Mouse (Mus musculus) lung, embryonic 16.5 days (tissue): Measurements from ENCODE around the gene Spag9. TPM values are rescaled to one million over a fixed set of nuclear protein-coding genes. Genes with fewer than 3 reads are reported as not detected.
"Not testable (repeated sequence)": the region's sequence is repeated elsewhere in the genome, so short reads cannot be mapped to it uniquely, and the experiment has no call there.

Experiments
- ATAC-seq: fragments of 200-750 bp; cut with Nextera tagmentation; 2 replicates; pipeline ENCODE4 v1.8.0; 2017; ENCODE audit warnings: low read depth, mild to moderate bottlenecking, moderate library complexity
- H3K27ac ChIP-seq: fragments of 300-500 bp; sonication (generic); 2 replicates; pipeline ENCODE4 v1.5.1; 2014; ENCODE audit warnings: mild to moderate bottlenecking, control low read depth, low read length
- H3K27me3 ChIP-seq: fragments of 300-500 bp; sonication (generic); 2 replicates; pipeline ENCODE4 v1.6.1; 2014; ENCODE audit warnings: low read depth, low read length, mixed read lengths; ENCODE audit not compliant: control insufficient read depth, insufficient read depth
- H3K36me3 ChIP-seq: fragments of 300-500 bp; sonication (generic); 2 replicates; pipeline ENCODE4 v1.6.1; 2014; ENCODE audit warnings: low read length; ENCODE audit not compliant: control insufficient read depth, insufficient read depth
- H3K4me1 ChIP-seq: fragments of 300-500 bp; sonication (generic); replicated peaks from 2 replicates; pipeline ENCODE4 v1.6.1; 2014; ENCODE audit warnings: low read length, mixed read lengths; ENCODE audit not compliant: control insufficient read depth, insufficient read depth
- H3K4me2 ChIP-seq: fragments of 300-500 bp; sonication (generic); 2 replicates; pipeline ENCODE4 v1.6.1; 2014; ENCODE audit warnings: low read depth, low read length, control low read depth
- H3K4me3 ChIP-seq: fragments of 300-500 bp; sonication (generic); 2 replicates; pipeline ENCODE4 v1.5.1; 2014; ENCODE audit warnings: mild to moderate bottlenecking, low read length, control low read depth
- H3K9ac ChIP-seq: fragments of 300-500 bp; sonication (generic); 2 replicates; pipeline ENCODE4 v1.6.1; 2014; ENCODE audit warnings: low read length, control low read depth
- H3K9me3 ChIP-seq: fragments of 300-500 bp; sonication (generic); 2 replicates; pipeline ENCODE4 v1.6.1; 2016; ENCODE audit warnings: low read length; ENCODE audit not compliant: control insufficient read depth
- WGBS: fragments of 180-500 bp; shearing (Covaris S2); extraction: QIAGEN DNeasy Blood & Tissue Kit; methylation state at CpG from one replicate; pipeline ENCODE4 v1.1.7; 2014; 5-methylcytosine and 5-hydroxymethylcytosine counted together
- polyA plus RNA-seq: library from polyadenylated mRNA; unstranded; fragments of >200 nt; fragmentation: Nextera tagmentation; extraction: Ambion mirVana; gene quantifications from 2 replicates; pipeline ENCODE4 v1.2.1, GENCODE M21; 2015

Gene Spag9
- polyA plus RNA-seq, 1 experiment from 2014 or later, result 36.2 TPM

GRCm38 (mm10) chr11:94032971-94033370, 37.1 kb downstream of the Spag9 start:
- WGBS, result 36% methylated on average over 2 of the region's 2 CpGs
- no peaks in the 10 kb centered on the region for H3K36me3 ChIP-seq
- ATAC-seq, result no peak
- H3K4me2 ChIP-seq, result no peak overlapping the region
- H3K27ac ChIP-seq, result no peak overlapping the region
- H3K4me1 ChIP-seq, result no peaks in the 10 kb centered on the region
- no peak overlapping the region for H3K4me3 ChIP-seq
- H3K27me3 ChIP-seq, result no peaks in the 10 kb centered on the region
- H3K9ac ChIP-seq, result no peak overlapping the region
- H3K9me3 ChIP-seq, result no peaks in the 10 kb centered on the region

- H3K9ac ChIP-seq, result no peak overlapping the region
- no peaks in the 10 kb centered on the region for H3K36me3 ChIP-seq
- peak; percentile 17; the same call in 1 of the 2 replicates for ATAC-seq
- 15% methylated on average over 2 of the region's 2 CpGs for WGBS
- no peaks in the 10 kb centered on the region for H3K4me1 ChIP-seq
- H3K27me3 ChIP-seq, result no peaks in the 10 kb centered on the region
- H3K27ac ChIP-seq, result no peak overlapping the region
- H3K4me2 ChIP-seq, result no peak overlapping the region
- H3K4me3 ChIP-seq, result no peak overlapping the region
- no peaks in the 10 kb centered on the region for H3K9me3 ChIP-seq
These were observed 40.1 kb downstream of the Spag9 start for GRCm38 (mm10) chr11:94035974-94036373.

GRCm38 (mm10) chr11:94041475-94041874, 45.6 kb downstream of the Spag9 start:
- no peak overlapping the region for H3K4me3 ChIP-seq
- no peaks in the 10 kb centered on the region for H3K36me3 ChIP-seq
- H3K4me1 ChIP-seq, result peaks cover 2% of the 10 kb centered on the region
- H3K27me3 ChIP-seq, result no peaks in the 10 kb centered on the region
- no peak overlapping the region for H3K27ac ChIP-seq
- no peak overlapping the region for H3K9ac ChIP-seq
- H3K4me2 ChIP-seq, result no peak overlapping the region
- WGBS, result 75% methylated on average over 1 of the region's 1 CpGs
- no peak for ATAC-seq
- no peaks in the 10 kb centered on the region for H3K9me3 ChIP-seq

GRCm38 (mm10) chr11:94042301-94042700, 46.4 kb downstream of the Spag9 start:
- WGBS, result 75% methylated on average over 1 of the region's 1 CpGs
- H3K36me3 ChIP-seq, result not testable (repeated sequence)

GRCm38 (mm10) chr11:94043998-94044985, 48.4 kb downstream of the Spag9 start:
- WGBS, result 5% methylated on average over 22 of the region's 22 CpGs
- peak overlapping the region; percentile 50 for H3K9ac ChIP-seq

More at GRCm38 (mm10) chr11:94042301-94042700, 46.4 kb downstream of the Spag9 start:
- H3K4me3 ChIP-seq, H3K9me3 ChIP-seq, H3K4me1 ChIP-seq, H3K27ac ChIP-seq, H3K9ac ChIP-seq, H3K4me2 ChIP-seq, H3K27me3 ChIP-seq, ATAC-seq: not testable (repeated sequence)

GRCm38 (mm10) chr11:94045016-94045415, 49.1 kb downstream of the Spag9 start:
- Histone ChIP-seq H3K4me1 (peaks cover 2% of the 10 kb centered on the region), H3K9me3 (no peaks in the 10 kb centered on the region), H3K27me3 (no peaks in the 10 kb centered on the region), H3K36me3 (peaks cover 5% of the 10 kb centered on the region; the same call in 1 of the 2 replicates), H3K27ac (no peak overlapping the region), H3K9ac (no peak overlapping the region), H3K4me3 (0 out of 2 replicates have a peak overlapping the region, but pooled peaks have one; percentile 11), H3K4me2 (peak overlapping the region; percentile 35)
- 21% methylated on average over 4 of the region's 4 CpGs for WGBS
- no peak for ATAC-seq

More at GRCm38 (mm10) chr11:94043998-94044985, 48.4 kb downstream of the Spag9 start:
- H3K4me1 ChIP-seq, result peaks cover 2% of the 10 kb centered on the region
- H3K27ac ChIP-seq, result peak overlapping the region; percentile 0; the same call in 1 of the 2 replicates
- no peaks in the 10 kb centered on the region for H3K36me3 ChIP-seq
- peak overlapping the region; percentile 59 for H3K4me2 ChIP-seq
- peak; percentile 95 for ATAC-seq
- H3K9me3 ChIP-seq, result no peaks in the 10 kb centered on the region
- no peaks in the 10 kb centered on the region for H3K27me3 ChIP-seq
- H3K4me3 ChIP-seq, result peak overlapping the region; percentile 46

GRCm38 (mm10) chr11:94047288-94047687, 51.4 kb downstream of the Spag9 start:
- Histone ChIP-seq H3K4me2 (no peak overlapping the region), H3K36me3 (peaks cover 5% of the 10 kb centered on the region; the same call in 1 of the 2 replicates), H3K4me1 (peaks cover 2% of the 10 kb centered on the region), H3K27me3 (no peaks in the 10 kb centered on the region), H3K27ac (no peak overlapping the region), H3K9me3 (no peaks in the 10 kb centered on the region), H3K9ac (no peak overlapping the region), H3K4me3 (no peak overlapping the region)
- no peak for ATAC-seq
- WGBS, result 62% methylated on average over 2 of the region's 2 CpGs

GRCm38 (mm10) chr11:94054176-94054575, 58.3 kb downstream of the Spag9 start:
- Histone ChIP-seq H3K4me3 (no peak overlapping the region), H3K4me1 (no peaks in the 10 kb centered on the region), H3K9ac (no peak overlapping the region), H3K4me2 (no peak overlapping the region), H3K27me3 (no peaks in the 10 kb centered on the region), H3K27ac (no peak overlapping the region), H3K36me3 (peaks cover 5% of the 10 kb centered on the region; the same call in 1 of the 2 replicates), H3K9me3 (no peaks in the 10 kb centered on the region)
- no peak for ATAC-seq
- WGBS, result 77% methylated on average over 3 of the region's 3 CpGs

- 86% methylated on average over 3 of the region's 3 CpGs for WGBS
- H3K27me3 ChIP-seq, result no peaks in the 10 kb centered on the region
- no peak overlapping the region for H3K27ac ChIP-seq
- H3K9ac ChIP-seq, result no peak overlapping the region
- no peak overlapping the region for H3K4me2 ChIP-seq
- H3K36me3 ChIP-seq, result no peaks in the 10 kb centered on the region
- H3K9me3 ChIP-seq, result no peaks in the 10 kb centered on the region
- ATAC-seq, result no peak
- no peak overlapping the region for H3K4me3 ChIP-seq
- no peaks in the 10 kb centered on the region for H3K4me1 ChIP-seq
These were observed 59.0 kb downstream of the Spag9 start for GRCm38 (mm10) chr11:94054901-94055300.
